Mouse (Mus musculus) fat pad, adult 2 months (tissue): ENCODE results near the gene Cfap43.

Source experiments
- DNase-seq: peaks from one replicate; pipeline ENCODE4 v3.0.0-alpha.2; 2011; ENCODE audit warnings: low read depth, low spot score; ENCODE audit errors: extremely low read depth

The Cfap43 gene

DNA sequence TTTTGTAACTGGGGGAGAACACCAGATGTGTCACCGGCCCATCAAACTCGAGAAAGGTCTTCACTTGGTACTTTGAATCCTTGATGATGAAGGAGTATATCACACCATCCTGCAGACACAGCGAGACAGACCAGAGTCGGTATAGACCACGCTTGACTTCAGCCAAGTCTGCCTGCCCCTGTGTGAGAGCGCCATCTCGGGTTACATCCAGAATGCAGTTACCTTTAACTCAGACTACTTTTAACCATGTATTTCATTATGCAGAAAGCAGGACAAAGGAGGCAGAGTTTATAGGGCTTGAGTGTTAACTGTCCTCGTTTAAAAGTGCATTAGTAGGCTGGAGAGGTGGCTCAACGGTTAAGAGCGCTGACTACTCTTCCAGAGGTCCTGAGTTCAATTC is 107.0 kb downstream of the Cfap43 start:
- no peak for DNase-seq

DNA sequence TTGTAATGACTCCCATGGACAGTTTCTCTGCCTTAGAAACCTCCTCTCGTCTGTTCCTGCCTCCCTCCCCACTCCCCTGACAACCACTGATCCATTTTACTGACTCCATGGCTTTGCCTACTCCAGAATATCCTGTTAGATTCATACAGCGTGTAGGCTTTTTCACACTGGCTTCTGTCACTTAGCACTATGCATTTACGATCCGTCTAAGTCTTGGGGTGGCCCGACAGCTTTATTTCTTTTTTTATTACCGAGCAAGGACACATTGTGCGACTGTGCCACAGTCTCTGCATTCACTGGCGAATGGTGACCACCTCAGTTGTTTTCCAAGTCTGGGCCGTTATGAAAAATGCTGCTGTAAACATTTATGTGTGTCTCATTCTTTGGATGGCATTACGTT is 120.5 kb downstream of the Cfap43 start:
- no peak for DNase-seq

DNA sequence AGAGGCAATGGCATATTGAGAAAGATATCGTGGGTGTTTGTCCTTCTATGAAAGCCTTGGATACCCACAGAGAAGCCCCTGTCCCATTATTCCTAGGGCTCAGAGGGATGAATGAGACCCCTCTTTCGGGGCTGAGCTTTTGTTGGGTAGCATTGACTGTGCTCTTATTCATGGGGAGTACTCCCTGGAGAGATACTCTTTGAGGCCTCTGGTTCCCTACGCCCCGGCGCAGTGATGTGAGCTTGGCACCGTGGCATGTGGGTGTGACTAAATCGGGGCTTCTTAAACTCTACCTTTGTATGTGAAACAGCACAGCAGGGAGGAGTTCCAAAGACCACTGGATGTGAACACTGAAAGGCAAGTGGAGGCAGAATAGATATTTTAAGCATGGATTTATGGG is 122.4 kb downstream of the Cfap43 start:
- no peak for DNase-seq

DNA sequence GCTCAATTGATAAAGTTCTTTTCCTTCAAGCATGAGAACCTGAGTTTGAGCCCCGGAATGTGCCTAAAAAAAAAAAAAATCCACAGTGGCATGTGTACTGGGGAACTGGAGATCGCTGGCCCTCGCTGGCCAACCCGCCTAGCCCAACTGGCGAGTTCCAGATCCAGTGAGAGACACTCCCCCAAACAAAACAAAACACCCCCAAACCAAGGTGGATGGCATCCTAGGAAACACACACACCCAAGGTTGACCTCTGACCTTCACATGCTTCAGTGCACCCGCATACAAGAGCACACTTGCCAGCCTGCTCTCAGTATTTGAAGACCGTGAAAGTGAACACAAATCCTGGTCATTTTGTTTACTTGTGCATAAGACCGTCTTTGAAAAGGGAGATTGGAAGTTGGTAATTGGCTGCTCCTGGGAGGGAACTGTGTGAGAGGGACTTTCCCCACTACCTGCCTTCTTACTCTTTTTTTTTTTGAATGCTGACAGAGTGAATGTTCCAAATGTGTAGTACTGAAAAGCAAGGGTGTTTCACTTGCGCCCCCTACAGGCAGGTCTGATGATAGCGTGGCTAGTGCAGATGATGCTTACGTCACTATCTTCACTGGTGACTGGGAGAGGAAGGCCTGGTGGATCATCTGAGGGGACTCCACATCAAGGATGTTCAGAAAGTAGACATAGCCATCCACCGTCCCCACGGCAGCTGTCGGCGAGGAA is 123.9 kb downstream of the Cfap43 start:
- DNase-seq, result no peak

DNA sequence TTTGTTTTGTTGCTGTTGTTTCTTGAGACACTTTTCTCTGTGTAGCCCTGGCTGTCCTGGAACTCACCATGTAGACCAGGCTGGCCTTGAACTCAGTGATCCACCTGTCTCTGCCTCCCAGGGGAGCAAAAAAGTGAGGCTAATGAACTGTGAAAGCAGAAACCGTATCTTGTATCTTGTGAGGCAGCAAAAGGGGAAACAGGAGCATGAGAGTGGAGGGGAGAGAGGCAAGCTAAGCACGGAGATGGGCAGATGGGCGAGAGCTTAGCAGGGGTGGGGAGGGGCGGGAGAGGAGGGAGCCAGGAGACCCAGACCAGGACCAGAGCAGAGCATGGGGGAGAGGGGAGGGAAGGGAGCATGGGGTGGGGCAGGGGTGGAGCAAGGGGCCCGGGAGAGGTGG is 124.8 kb downstream of the Cfap43 start:
- no peak for DNase-seq

DNA sequence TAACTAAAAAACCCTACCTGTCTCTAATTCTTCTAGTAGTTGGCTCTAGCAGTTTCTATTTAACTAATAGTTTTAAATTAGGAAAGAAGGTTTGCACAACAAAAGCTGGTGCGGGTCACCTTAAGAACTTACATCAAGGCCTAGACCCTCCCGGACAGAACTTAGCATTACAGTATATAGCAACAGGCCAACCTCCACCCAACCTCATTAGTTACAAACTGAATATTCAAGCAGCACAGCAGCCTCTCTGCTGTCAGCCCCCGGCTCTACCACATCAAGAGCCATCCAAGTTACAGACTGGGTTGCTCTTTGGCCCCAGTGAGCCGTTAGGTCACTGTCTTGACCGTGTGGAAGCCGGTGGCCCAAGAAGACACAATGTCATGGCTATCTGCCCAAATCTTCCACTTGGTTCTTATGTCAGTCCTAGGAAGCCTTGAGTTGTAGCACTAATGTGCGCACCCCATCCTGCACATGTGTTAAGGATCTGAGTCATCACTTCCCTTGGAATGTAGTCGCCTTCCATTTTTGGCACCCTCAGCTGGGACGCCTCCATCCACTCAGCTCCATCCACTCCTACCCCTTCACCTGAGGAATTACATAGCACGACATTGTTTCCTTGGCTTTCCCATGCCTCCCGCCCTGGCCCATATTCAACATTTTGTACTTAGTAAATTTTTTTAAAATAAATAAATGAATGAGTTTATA is 128.6 kb downstream of the Cfap43 start:
- DNase-seq, result no peak

DNA sequence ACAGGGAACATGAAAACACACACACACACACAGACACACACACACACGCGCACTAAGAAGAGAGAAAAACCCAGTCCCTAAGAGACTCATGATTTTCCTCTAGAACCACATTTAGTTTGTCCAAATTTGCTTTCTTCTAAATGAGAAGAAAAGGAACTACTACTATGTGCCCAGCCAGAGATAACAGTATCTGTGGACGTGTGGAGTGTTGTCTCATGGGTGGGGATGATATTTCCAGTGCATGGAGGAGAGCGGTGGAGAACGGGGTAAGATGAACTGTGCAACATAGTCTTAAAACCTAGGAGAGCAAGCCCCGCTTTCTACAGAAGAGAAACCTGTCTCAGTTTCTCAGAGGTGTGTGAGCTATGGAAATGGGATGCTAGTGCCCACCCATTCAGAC is 135.2 kb downstream of the Cfap43 start:
- no peak for DNase-seq

DNA sequence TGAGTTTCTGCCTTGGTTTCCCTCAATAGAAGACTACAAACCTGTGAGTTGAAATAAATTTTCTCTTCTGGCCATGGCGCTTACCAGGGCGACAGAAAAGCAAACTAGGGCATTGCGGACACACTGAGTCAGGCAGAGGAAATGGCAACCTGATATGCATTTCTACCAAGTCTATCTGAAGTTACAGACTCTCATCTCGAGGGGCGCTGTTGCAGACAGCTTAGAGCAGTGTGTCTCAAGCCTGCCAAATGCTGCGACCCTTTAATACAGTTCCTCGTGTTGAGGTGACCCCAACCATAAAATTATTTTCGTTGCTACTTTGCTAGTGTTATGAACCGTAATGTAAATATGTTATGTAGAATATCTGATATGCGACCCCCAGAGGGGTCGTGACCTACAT is 138.1 kb downstream of the Cfap43 start:
- DNase-seq, result no peak

DNA sequence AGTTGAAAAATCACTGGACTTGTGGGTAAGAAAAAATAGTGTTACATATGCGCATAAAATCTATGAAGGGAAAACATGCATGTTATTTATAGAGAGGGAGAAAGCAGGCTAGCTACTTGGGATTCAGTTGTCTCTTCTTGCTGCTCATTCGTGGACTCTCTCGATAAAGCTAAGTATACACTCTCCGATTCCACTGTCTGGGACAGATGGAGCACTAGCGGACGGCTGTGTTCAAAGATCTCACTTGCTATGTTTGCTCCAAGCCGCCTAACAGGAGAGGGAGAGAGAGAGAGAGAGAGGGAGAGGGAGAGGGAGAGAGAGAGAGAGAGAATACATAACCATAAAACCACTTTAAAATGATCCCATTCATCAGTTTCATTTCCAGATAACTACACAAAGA is 138.9 kb downstream of the Cfap43 start:
- DNase-seq, result no peak

DNA sequence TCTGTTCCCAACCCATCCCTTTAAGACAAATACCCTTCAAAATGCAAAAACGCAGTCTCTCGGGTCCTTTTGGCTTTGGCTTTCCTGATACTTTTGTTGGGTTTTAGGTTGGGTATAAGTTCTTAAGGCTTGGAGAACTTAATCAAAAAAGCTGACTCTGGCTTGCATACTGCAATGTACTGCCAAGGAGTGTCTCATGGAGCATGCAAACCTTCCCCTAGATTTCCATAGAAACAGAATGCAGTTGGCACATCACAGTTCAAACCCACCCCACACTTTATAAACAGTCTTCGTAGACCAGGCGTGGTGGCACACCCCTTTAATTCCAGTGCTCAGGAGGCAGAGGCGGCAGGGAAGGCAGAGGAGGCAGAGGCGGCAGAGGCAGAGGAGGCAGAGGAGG is 141.2 kb downstream of the Cfap43 start:
- DNase-seq, result no peak

DNA sequence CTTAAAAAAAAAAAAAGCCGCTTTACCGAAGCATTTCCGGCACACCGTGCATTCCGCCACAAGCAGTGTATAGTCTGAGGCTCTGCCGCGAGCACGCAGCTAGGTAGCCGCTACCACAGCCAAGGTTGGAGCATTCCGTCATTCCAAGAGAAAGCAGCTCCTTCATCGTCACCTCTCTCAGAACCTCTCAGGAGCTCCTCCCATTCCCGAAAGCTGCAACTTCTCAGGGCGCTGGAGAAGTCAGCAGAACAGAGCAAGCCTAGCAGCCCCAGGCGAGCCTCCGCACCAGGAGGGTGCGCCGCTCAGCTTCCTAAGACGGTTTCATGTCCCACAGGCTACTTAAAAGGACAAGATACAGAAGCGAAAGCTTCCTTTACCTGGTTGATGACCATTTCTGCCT is 163.5 kb downstream of the Cfap43 start:
- no peak for DNase-seq

DNA sequence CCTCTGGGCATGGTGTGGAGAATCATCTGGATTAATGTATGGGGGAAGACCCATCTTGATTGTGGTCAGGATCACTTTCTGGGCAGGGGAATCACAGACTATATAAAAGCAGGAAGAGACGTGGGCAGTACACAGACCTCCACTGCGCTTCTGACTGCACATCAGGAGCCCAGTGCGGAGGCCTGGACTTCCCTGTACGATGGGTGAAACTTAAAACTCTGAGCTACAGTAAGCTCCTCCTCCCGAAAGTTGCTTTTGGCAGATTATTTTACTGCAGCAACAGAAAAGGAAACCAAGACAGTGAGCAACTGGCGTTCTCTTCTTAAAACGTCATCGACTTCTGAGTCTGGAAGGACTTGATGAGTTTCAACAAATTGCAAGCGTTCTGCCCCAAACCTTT is 164.2 kb downstream of the Cfap43 start:
- DNase-seq, result no peak

DNA sequence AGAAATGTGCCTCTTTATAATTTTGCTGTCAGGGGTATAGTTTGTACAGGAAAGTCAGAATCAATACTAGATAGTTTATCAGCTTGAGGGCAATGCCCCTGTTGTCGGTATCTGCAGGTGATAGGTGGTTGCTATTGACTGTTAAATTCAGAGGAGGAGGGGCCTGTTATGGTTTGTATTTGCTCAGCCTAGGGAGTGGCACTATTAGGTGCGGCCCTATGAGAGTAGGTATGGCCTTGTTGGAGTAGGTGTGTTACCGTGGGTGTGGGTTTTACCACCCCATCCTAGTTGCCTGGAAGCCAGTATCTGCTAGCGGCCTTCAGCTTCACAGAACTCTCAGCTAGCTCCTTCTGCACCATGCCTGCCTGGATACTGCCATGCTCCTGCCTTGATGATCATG is 165.2 kb downstream of the Cfap43 start:
- DNase-seq, result no peak

DNA sequence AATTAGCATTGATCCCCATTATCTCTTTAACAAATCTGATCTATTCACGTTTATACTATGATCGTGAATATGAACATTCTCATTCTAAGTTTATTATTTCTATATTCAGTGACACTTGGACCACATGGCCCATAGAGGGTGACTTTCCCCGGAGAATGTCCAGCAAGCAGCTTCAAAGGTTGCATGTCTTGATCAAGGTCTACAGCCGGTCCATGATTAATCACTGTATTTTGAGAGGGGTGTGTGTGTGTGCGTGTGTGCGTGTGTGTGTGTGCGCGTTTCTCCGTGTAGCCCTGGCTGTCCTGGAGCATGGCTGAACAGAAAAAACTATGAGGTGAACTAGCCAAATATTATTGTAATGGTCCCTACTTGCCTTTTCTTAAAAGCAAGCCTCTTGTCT is 166.6 kb downstream of the Cfap43 start:
- DNase-seq, result no peak

DNA sequence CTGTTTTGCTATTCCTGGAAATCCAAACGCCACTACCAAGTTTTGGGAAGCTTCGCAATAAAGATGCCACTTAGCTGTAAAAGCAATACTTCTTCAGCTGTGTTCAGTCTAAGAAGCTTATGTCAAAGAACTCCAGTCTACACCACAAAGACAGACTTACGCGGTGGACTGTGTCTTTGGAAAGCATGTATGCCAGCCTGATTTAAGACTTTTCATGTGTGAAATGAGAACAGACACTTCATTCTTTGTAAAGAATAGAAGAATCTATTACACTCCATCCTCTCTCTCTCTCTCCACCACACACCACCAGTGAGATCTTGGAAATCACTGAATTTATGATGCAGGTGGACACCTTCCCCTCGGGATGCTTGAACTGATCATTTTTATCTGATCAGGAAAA is 168.7 kb downstream of the Cfap43 start:
- DNase-seq, result no peak

DNA sequence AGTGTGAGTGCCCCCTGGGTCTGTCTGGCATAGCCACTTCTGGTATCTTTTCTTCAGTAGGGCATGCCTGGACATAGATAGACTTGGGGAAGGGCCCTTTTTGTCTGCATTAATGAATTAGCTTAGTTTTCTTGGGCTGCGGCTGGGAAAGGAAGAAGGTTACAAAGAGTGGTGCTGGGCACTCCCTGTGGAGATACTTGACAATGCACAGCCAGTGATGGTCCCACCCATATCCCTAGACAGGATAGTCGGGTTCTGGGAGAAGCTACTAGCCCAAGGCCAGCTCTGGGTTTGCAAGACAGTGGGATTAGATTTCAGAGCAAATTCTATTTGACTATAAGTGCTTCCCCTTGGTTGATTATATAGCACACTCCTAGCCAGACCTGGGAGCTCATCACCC is 170.1 kb downstream of the Cfap43 start:
- DNase-seq, result no peak

DNA sequence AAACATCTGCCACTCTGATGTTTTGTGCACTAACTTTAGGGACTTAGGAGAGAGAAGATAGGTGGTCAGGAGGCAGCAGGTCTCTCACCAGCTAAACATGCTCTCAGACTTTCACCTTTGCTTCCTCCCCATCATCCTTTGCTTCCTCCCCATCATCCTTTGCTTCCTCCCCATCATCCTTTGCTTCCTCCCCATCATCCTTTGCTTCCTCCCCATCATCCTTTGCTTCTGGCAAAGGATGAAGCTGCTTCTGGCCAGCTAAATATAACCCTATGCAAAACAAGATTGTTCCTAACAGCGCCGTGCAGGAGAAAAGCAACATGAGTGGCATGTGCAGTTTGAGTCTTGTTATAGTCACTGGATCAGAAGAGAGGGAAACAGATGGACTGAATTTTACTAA is 172.0 kb downstream of the Cfap43 start:
- no peak for DNase-seq

DNA sequence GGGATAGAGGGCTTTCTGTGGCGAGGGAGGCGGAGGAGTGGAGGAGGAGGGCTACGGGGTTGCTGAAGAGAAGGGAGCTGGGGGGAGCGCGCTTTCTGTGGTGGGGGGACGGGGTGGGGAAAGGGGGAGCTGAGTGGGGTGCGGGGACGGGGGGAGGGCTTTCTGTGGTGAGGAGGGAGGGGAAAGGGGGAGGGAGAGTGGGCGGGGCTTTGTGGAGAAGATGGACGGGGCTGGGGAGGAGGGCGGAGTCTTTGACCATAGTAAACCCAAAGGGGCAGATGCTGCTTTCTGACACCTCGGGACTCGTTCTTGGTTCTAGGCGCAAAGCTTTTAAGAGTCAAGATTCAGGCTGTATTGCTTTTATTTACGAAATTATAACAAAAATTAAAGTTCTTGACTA is 187.2 kb downstream of the Cfap43 start:
- DNase-seq, result no peak

DNA sequence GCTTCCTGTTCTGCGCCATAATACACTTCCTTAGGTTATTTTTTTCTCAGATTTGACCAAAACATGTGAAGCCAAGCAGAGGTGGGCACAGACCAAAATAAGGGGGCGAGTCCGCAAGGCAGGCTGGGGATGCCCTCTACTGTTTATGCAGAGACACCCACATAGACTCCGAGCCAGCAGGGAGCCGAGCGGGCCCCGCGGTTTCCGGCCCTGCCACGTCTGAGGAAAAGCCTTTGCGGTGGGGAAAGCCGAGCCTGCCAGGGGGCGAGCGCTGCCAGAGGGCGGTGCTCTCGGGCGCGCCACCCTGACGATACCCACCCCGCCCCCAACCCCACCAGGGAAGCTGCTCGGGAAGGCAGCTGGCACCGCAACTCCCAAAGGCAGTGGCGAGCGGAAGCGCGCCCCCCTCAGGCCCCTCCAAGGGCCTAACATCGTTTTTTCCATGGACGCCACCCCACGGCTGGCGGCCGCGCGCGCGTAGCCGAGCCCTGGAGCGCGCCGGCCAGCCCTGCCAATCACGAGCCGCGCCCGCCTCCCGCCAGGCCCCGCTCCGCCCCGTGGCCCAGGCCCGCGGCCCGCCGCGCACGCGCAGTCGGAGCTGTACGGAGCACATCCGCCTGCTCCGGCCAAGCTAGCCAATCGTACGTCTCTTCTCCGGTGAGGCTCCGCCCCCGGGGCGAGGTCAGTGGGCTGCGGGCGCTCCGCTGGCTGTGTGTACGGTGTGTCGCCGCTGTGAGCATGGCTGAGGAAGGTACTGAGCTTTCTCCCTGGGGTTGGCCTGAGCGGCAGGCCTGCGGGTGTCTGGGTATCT is 187.8 kb downstream of the Cfap43 start, which contains the start of gene Sfr1:
Gene Sfr1, plus strand, starts transcription at position 612 of the 811 bp plus-strand sequence.
- peak; percentile 42 for DNase-seq

DNA sequence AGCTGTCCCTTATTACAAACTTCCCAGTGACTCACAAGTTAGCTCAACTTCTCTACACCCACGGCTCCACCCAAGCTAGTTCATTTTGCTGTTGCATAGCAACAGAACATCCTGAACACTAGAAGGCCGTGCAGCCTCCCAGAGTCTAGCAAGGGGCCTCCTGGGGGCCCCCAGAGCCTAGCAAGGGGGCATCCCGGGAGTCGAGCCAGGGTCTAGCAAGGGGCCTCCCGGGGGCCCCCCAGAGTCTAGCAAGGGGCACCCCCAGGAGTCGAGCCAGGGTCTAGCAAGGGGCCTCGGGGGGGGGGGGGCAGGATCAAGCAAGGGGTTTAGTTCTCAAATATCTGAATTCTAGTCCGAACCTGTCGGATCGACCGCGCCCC is 188.4 kb downstream of the Cfap43 start:
- no peak for DNase-seq

DNA sequence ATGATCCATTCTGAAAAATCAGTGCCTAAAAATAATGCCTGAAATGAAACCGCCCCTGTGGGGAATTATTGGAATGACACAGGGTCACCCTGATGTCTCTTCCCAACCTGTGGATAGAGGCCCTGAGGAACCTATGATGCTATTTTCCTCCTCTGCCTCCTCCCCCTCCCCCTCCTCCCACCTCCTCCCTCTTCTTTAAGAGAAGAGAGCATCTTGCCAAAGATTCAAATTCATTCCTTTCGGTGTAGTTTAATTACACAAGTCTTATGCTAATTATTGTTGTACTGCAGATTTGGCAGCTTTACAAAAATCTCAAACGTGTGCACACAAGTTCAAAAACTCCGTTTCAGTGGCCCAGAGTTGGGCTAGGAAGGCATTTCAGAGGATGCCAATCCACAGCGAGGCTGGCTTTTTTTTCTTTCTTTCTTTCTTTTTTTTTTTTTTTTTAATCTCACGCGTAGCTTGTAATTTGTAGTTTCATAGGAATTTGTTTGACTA is 193.4 kb downstream of the Cfap43 start:
- no peak for DNase-seq

DNA sequence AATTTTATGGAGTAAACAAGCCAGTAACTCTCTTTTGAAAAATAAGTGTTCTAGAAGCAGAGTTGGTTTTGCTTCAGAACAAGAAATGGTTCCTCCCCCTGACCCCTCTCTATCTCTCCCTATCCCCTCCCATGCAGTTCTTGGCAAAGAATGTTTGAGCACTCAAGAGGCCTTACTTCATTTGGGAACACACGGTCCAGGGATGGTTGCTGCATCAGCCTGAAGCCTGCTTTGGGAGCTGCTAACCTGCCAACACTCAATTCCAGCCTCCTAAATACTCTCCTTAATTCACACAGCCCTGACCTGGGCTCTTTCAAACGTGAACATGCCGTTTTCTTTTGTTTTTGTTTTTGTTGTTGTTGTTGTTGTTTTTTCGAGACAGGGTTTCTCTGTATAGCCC is 194.2 kb downstream of the Cfap43 start:
- DNase-seq, result no peak
